Mouse (Mus musculus) cerebellum, postnatal 14 days (tissue): ENCODE data around the gene Tnfrsf25.

Source experiments
- DNase-seq, 2 experiments: peaks; one replicate each; pipeline ENCODE4 v3.0.0; 2021; ENCODE audit warnings: mixed read lengths in 2 of 2

Gene Tnfrsf25

GRCm38 (mm10) chr4:152146033-152146827, 30.5 kb downstream of the Tnfrsf25 start:
- DNase-seq, result no peak

- no peak for DNase-seq
Measured at GRCm38 (mm10) chr4:152150546-152150945, 34.8 kb downstream of the Tnfrsf25 start.

- no peak for DNase-seq
Measured at GRCm38 (mm10) chr4:152151451-152151965, 35.8 kb downstream of the Tnfrsf25 start.

DNA sequence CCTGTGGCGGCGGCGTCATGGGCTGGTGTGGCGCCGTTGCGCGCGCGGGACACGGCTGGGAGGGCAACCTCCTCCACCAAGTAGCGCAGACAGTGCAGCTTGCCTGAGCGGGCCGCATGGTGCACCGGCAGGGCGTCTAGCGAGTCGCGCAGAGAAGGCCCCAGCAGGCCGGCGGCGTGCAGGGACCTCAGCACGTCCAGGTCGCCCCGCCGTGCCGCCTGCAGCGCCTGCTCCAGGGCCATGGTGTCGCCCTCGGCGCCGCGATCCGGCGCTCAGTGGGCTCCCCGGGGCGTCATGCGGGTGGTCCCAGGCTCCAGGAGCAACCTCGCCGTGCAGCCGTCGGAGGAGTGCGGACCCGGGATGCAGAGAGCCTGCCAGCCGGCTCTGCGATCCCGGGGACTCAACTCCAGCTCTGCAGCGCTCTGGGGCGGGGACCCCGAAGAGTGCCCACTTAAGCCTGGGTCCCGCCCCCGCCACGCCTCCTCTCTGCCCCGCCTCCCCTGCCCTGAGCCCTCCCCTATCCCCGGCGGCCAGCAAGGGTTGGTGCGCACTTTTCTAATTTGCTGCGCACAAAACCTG, 36.3 kb downstream of the Tnfrsf25 start, which contains the start of gene Espn:
TSS of gene Espn (minus strand) at position 406 of the 579 bp plus-strand sequence.
- DNase-seq, result no peak

DNA sequence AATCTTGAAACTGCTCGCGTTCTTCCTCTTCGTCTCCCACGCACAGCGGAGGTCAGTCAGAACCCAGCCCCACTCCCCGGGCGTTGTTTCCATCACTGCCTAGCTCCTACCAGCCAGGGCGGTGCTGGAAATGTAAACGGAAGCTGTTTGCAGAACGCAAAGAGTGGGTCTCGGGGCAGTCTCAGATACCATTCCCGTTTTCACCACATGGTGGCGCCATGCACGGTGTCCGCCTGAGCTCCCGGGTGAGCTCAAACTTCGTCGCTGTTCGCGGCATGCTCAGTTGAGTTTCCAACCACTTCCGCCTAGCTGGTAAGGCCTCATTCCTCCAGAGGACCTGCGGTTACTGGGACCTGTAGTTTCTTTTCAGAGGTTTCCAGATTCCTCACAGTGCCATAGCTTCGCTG, 38.0 kb downstream of the Tnfrsf25 start:
- DNase-seq, result peak; percentile 81 to 90

- no peak for DNase-seq
Measured at GRCm38 (mm10) chr4:152155019-152155418, 39.3 kb downstream of the Tnfrsf25 start.

GRCm38 (mm10) chr4:152157779-152158584, 42.2 kb downstream of the Tnfrsf25 start:
- peak; percentile 63 to 78 for DNase-seq

- no peak for DNase-seq
Measured at GRCm38 (mm10) chr4:152158585-152159284, 43.0 kb downstream of the Tnfrsf25 start, which contains the start of gene Hes2. TSS of gene Hes2 (plus strand) at chr4:152158867.

DNA sequence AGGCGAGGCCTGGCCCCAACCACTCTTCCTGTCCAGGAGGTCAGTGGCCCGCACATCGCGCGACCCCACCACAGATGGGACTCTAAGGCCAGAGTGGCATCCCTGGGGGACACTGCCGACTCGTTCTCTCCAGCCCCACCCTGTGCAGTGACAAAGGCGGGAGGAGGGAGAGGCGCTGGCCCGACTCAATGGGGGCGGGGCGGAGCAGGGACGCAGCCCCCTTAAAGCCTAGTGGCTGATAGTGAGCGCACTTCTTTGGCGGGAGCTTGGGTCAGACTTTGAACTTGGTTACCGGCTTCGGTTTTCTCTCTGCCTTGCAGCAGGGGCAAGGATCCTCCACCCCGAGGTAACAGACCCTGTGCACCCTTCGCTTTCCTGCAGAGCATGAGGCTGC, 43.5 kb downstream of the Tnfrsf25 start:
- DNase-seq, result no peak

GRCm38 (mm10) chr4:152160748-152161147, 45.0 kb downstream of the Tnfrsf25 start:
- no peak for DNase-seq

- no peak for DNase-seq
Measured at GRCm38 (mm10) chr4:152161601-152162000, 45.9 kb downstream of the Tnfrsf25 start.

GRCm38 (mm10) chr4:152162748-152163147, 47.0 kb downstream of the Tnfrsf25 start:
- no peak for DNase-seq

DNA sequence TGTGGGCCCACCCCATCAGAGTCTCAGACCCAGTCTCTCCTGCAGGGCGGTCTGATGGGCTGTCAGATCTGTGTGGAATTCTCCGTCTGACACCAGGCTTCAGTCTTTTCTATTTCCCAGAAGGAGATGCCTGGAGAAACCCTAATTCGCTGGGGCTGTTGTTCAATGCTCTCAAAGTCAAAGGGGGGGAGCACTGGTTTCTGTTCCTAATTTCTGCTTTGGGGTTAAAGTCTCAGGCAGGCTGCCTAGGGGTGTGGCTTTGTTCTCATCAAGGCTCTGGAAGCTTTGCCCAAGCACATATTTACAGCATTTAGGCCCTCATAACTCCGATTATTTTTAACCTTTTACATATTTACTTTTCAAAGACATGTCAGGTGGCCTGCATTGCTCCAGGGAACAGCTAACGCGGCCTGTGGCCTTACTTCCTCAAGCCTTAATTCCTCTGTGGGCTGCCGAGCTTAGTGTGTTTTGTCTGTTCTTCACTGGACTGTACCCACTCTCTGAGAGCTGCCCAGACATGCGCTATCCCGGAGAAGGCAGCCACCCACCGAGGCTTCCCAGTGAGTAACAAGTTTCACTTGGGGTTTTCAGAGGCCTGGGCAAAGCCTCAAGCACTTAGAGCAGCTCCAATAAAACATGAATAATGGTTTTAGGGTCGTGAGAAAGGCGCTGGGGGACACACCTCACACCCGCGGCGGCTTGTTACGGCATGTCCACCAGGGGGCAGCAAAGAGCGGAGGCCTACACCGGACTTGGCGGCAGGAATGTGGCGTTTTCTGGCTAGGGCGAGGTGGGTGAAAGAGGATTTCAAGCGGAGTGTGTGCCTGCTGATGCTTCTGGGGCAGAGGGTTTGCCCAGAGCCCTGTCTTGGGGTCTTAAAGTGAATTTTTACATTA, 49.5 kb downstream of the Tnfrsf25 start:
- peak; percentile 83 to 91 for DNase-seq

GRCm38 (mm10) chr4:152168052-152168451, 52.3 kb downstream of the Tnfrsf25 start:
- DNase-seq, result no peak

DNA sequence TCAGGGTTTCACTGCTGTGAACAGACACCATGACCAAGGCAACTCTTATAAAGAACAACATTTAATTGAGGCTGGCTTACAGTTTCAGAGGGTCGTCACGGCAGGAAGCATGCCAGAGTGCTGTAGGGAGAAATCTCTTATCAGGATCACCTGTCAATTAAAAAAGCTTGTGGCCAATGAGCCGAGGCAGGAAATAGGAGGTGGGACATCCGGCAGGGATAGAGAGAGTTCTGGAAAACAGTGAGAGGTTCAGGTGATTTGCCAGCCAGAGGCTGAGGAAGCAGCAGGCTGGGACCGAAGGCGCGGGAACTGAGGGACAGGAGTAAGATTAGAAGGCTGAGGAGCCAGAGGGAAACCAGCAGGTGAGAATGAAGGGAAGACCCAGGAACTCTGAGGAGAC, 53.4 kb downstream of the Tnfrsf25 start:
- DNase-seq, result no peak
